Mouse (Mus musculus): ENCODE results near the gene Elf2.
A peak's percentile ranks its signal among the peaks of the same experiment; 100 is the strongest.
"Not testable (repeated sequence)": the region's sequence is repeated elsewhere in the genome, so short reads cannot be mapped to it uniquely, and the experiment has no call there.

The Elf2 gene

DNA sequence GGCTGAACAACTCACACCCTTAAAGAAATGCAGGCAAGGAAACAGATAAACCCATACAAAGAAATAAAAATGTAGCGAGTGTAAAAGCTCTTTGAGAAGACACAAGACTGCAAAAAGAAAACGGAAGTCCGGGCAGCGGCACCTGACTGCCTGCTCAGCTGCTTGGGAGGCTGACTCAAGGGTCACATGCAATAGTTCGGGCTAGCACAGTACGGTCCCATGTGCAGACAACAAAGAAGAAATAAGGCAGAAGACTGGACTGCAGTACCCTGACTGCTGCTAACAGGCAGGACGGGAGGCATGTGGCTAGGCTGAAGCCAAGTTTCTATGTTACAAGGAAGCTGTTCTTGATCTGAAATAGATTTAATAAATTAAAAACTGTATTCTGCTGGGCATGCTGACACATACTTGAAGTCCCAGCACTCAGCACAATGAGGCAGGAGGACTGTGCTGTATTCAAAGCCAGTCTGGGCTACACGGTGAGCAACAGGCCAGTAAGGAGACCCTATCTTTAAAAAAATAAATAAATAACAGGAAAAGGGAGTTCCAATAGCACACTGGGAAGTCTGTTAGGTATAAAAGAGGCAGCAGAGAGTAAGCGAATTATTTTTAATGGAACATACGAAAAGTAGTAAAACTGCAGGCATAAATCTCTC, 7.1 kb downstream of the Elf2 start:
- DNase-seq (ENCODE audit: low read depth, low spot score), result peak; percentile 63

DNA sequence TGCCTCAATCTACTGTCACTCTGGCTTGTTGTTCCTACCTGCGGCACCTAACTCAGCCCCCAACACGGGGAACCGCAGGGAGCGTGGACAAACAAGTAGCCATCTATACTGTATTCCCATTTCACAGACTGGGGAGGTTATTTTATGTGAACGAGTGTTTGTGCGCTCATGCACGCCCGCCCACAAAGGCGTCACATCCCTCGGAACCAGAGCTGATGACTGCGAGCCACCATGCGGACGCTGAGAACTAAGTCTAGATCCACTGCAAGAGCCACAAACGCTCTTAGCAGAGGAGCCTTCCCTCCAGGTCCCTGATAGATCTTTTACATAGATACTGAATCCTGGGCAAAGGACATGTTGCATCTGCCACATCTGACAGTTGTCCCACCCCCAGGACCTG, 10.4 kb downstream of the Elf2 start:
- DNase-seq (ENCODE audit: low read depth, low spot score), result no peak

DNA sequence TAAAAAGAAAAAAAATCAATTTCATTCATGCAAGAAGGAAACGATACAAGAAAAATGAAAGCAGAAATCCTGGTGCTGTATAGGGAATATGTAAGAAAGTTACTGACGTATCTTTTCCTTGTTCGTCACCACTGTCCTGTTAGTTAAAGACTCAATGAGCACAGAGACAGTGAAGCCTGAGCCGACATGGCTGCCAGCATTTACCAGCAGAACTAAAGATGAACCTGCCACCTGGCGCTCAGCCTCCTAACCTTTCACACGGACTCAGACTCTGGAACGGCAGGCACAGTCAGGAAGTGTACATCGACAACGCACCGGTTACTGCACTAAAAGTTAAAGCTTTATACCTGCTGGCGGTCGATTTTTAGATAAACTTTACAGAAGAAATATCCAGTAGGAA, 11.9 kb downstream of the Elf2 start:
- DNase-seq (ENCODE audit: low read depth, low spot score), result no peak

DNA sequence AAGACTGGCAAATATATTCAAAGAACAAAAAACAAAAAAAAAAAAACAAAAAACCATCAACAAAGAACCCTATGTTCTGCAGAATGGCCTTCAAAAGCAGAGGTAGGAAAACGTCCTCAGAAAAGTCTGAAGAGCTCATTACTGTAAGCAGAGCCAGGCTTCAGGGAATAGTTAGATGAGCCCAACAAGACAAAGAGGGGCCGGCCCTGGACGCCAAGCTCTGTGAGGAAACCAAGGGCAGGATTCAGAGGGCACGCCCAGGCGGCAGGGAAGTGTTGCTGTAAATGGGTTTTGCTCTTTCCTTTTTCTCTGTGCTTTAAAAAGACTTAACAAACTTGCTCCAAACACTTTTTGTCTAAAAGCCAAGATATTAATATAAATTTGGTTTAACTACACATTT, 12.6 kb downstream of the Elf2 start:
- no peak for DNase-seq (ENCODE audit: low read depth, low spot score)

DNA sequence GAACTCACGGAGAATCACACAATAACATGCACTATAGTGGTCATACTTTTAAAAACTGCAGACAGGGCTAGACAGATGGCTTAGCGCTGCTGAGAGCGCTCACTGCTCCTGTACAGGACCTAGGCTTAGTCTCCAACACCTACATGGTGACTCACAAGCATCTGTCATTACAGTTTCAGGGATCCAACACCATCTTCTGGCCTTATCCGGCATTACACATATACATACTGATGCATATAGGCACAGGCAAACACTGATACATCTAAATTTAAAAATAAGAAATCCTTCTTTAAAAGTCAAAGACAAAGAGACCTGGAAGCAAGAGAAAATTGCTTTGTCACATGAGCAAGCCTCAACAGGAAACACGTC, 13.1 kb downstream of the Elf2 start:
- DNase-seq (ENCODE audit: low read depth, low spot score), result no peak

DNA sequence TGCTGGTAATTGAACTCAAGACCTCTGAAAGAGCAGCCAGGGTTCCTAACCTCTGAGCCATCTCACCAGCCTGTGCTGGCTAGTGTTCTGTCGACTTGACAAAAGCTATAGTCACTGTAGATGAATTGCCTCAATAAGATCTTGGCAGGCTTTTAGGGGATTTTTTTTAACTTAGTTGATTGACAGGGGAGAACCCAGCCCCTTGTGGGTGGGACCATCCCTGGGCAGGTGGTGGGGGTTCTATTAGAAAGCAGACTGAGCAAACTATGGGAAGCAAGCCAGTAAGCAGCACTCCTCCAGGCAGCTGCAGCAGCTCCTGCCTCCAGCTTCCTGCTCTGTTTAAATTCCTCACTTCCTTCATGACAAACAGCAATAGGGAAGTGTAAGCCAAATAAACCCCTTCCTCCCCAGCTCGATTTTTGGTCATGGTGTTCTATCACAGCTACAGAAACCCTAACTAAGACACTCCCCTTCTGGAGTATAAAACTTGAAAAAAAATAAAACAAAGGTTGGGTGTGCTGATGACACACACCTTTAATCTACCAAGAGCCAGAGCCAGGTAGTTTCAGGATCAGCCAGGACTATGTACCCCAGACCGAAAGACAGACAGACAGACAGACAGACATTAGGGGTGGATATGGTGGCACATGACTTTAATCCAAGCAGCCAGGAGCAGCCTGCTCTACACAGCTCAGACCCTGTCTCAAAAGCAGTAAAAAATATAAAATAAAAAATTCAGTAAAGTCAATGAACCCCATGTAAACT, 13.6 kb downstream of the Elf2 start:
- DNase-seq (ENCODE audit: low read depth, low spot score), result no peak

DNA sequence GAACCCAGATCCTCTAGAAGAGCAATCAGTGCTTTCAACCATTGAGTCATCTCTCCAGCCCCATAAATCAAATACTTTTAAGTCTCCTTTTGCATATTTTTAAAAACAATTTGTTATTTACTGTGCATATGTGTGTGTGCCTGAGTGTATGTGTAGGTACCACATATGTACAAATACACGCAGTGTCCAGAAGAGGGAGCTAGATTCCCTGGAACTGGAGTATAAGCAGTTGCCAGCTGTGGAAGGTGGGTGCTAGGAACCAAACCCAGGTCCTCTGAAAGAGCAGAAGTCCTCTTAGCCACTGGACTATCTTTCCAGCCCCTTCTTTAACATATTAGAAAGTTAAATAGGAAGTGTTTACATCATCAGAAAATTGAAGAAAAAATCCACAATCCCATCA, 15.0 kb downstream of the Elf2 start:
- DNase-seq (ENCODE audit: low read depth, low spot score), result no peak

DNA sequence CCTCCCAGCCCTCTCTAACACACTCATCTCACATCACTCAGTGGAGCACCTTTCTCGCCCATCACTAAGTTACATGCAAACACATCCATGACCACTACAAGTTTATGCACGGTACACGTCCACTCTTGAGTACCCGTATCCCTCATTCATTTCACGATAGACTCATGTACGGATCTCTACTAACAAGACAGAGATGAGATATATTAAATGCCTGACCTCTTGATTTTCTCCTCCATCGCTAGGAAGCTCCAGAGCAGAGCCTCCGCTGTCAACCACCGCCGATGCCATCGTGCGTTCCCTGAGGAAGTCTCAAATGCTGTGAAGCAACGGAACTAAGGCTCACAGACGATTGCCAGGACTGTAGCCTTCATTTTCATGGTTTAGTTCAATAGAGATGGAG, 17.5 kb downstream of the Elf2 start:
- no peak for DNase-seq (ENCODE audit: low read depth, low spot score)

DNA sequence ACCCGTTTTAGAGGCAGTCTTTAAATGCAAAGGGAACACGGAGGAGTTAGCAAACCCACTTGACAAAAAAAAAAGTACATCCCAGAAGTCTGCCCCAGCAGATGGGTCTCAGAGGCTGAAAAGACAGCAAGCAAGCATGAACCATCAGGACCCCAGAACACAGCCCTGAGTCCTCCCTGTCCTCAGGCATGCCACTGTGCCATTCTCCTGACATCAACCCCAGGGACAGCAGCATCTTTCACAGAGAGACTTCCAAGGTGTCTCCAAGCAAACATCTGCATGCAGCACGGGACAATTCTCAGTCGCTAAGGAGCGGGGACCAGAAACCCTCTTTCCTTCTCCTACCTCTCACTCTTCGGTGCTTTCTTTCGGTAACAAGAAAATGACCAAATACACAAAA, 18.1 kb downstream of the Elf2 start:
- DNase-seq (ENCODE audit: low read depth, low spot score), result no peak

DNA sequence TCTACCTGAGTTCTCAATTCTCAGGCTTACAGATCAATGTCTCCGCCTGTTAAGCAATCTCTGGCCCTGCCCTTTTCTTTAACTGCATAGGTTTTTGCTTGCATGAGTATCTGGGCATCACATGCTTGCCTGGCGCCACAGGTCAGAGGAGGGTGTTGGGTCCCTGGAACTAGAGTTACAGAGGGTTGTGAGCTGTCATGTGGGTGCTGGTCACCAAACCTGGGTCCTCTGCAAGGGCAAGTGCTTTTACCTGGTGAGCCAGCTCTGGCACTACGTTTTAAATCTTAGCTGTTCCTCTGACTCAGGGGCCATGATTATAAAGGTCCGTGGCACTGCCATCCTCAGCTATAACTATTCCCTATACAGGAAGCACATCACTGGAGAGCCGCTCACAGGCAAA, 19.3 kb downstream of the Elf2 start:
- DNase-seq (ENCODE audit: low read depth, low spot score), result no peak

DNA sequence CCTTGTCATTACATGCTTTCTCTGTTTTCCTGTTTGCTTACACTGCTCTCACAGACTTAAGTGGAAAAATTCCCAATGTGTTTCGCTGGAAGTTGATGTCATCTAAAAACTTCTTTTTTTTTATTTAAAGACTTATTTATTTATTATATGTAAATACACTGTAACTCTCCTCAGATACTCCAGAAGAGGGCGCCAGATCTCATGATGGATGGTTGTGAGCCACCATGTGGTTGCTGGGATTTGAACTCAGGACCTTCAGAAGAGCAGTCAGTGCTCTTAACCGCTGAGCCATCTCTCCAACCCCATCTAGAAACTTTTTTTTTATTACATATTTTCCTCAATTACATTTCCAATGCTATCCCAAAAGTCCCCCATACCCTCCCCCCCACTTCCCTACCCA, 22.4 kb downstream of the Elf2 start:
- DNase-seq (ENCODE audit: low read depth, low spot score), result not testable (repeated sequence)

DNA sequence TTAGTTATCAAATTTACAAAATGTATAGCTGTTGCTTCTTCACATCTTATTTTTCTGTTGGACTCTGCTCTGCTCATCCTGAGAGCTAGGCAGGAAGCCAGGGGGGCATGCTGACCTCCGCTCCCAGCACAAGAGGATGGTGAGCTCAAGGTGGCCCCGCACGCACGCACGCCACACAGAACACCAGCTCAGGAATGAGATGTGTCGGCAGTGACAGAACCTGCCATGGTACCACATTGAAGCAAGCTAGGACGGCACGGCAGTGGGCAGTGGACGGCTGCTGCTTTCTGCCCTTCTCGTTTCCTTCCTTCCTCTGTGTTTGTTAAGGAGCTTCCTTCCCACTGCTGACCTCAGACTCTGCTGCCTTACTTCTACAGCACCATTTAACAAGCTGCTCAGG, 23.6 kb downstream of the Elf2 start:
- DNase-seq (ENCODE audit: low read depth, low spot score), result no peak

DNA sequence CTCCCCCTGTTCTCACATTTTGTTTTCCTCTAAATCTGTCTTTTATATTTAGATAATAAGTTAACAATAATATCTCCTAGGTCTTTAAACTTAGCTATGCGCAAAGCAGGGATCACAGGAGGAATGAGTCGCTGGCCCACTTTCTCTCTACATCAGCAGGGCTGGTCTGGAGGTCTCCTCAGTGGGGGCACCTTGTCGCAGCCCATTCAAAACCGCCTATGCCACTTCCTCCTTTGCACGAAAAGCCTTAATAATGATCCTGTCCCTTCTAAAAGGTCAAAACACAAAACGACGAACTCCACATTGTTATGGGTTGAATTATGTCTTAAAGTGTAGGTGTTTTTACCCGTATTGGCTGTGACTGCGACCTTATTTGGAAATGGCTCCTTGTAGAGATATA, 28.8 kb downstream of the Elf2 start:
- DNase-seq (ENCODE audit: low read depth, low spot score), result no peak

DNA sequence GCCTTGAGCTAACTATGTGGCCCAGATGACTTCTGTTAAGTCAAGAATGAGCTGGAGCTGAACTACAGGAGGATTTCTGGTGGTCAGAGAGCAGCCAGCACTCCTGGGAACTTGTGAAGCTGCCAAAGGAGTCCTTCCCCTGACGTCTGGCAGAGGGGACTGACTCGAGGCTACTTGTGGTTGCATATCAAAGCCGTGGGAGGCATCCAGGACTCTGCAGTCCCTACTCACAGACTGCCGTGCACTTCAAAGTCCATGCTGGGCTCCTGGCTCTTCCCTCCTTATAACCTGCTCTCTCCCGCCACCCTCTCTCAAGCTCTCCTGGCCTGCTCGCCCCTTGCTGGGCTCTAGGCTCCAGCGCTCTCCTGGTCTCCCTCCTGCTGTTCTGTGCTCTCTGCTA, 30.4 kb downstream of the Elf2 start:
- no peak for DNase-seq (ENCODE audit: low read depth, low spot score)

DNA sequence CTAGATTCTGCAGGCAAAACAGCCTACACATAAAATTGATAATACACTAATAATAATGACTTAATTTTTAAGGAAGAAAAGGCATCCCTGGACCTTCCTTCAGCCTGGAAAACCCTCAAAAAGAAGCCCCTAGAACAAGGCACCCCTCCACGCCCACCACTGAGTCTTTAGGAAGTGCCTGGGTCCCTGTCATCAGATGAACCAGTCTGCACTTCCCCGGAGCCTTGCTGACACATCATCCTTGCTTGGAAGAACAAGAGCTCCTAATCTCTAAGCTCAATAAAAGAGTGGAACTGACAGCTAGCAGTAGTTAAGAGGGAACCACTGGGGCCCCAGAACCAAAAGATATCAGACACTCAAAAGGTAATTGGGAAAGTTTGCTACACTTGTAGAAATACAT, 33.8 kb downstream of the Elf2 start:
- DNase-seq (ENCODE audit: low read depth, low spot score), result no peak

DNA sequence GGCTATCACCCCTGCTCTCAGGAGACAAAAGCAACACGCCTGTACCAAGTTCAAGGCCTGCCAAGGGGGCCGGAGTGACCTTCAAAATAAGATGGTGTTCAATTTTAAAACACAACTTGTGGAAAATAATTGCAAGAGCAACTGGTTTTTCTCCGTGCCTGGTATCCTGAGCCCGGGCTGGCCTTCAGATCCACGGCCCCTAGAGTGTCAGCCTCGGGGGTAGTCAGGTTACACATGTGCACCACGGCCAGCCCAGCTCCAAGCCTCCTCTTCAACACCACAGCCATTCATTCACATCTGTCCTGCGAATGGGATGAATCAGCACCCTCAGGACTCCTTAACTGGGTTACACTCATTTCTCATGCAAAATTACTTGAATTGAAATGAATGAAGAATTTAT, 34.5 kb downstream of the Elf2 start:
- no peak for DNase-seq (ENCODE audit: low read depth, low spot score)

DNA sequence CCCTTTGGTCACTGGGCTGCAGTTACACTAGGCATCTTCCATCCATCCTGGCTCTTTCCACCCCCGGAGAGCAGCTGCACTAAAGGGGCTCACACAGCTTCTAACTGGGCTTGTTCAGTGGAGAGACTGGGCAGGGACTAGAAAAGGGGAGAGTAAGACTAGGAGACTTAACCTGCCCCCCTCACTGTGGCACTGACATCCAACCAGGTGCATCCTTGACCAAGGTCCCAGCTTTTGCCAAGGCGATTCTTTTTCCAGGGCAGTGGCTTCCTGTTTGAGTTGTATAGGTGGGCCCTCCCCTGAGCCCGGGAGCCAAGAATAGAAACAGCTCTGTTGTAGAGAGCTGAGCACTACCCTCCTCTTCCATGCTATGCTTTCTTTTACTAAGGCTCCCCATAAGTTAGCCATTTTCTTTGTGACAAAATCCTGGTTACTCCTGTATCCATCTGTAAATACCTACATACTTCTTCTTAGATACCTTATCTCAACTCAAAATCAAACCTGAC, 37.4 kb downstream of the Elf2 start:
- no peak for DNase-seq (ENCODE audit: low read depth, low spot score)

DNA sequence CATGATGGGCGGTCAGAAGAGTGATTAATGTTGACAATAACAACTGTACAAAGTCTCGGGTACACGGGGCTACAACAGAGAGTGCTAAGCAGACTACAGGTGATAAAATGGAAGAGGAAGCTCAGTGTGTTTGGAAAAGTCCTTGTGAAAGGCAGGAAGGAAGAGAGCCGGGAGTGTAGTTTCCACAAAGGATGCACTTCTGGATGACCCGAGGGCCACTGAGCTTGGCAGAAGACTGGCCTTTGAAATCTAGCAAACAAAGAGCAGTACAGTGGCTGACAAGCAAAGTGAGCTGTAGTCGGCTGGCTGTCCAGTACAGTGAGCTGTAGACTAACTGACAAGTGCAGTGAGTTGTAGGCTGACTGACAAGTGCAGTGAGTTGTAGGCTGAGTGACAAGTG, 38.9 kb downstream of the Elf2 start:
- no peak for DNase-seq (ENCODE audit: low read depth, low spot score)

DNA sequence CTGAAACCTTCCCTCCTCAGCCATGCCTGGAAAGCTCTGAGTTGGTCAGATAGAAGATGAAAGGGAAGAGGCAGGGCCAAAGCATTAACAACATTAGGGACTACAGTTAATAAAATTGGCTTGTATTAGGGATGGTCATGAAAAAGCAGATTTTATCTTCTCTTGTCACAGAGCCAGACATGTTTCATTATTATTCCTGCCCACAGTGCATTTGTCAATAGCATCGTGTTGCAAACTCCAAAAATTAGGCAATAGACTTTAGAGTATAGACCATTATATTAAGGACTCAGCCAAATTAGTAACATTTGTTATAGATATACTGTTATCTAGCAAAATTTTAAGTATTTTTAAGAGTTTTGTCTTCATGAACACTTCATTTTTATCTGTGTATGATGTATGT, 43.7 kb downstream of the Elf2 start:
- DNase-seq (ENCODE audit: low read depth, low spot score), result no peak

DNA sequence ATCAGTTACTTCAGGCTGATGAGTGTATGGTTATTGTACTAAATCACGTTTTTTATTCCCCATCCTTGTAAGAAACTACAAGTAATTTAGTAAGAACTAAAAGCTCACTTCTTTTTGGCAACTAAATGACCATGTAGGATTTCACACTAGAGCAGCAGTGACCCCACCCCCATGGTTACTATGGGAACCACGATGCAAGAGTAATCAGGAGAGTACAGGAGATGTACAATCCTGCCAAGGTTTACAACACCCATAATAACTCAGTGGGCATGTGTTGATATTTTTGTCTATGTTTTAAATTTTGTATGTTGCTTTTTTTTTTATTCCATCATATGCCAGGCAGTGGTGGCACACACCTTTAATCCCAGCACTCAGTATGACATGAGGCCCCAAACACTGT, 45.2 kb downstream of the Elf2 start:
- DNase-seq (ENCODE audit: low read depth, low spot score), result no peak

DNA sequence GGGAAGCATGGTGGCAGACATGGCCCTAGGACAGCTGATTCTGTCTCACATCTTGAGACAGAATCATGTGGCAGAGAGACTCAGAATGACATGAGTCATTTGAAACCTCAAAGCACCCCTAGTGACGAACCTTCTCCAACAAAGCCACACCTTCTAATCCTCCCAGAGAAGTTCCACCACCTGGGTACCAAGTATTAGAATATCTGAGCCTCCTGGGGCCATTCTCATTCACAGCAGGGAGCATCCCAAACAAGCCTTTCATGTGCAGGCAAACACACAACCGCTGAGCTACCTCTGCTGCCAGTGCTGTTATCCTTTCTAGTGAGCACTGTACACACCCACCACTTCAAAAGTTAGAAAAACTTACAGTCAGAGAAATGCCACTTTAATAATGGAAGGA, 46.2 kb downstream of the Elf2 start:
- no peak for DNase-seq (ENCODE audit: low read depth, low spot score)

DNA sequence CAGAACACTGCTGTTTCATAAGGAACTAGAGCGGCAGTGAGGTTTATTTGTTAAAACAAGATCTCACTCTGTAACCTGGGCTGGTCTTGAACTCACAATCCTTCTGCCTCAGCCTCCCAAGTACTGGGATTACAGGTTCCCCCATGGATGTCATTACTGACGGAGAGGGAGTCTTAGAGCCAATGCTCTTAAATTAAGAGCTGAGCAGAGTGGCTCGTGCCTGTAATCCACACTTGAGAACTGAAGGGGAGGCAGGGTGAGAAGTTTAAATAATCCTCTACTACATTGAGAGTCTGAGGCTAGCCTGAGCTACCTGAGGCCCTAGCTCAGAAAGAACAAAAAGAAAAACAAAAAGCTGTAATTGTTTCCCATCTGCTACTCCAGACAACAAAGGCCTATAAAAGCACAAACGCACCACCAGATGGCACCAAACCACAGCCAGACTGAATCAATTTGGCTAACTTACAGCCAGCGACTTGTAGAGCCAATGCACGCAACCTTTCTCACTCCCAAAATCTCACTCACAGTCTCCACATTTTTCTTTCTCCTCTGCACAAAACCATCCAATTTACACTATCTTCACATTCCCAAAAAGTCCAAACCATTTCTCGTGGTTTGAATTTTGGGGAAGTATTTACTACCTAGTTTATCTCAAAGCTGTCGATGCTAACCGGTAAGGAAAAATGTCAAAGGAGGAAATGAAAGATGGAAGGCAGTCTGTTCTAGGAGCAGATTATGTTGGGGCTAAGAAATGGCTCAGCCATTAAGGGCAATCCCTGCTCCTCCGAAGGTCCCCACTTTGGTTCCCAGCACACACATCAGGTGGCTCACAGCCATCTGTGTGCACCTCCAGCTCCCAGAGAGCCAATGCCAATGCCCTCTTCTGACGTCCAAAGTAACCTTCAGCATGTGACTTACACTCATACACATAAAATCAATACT, 51.3 kb downstream of the Elf2 start:
- DNase-seq (ENCODE audit: low read depth, low spot score), result peak; percentile 79
